Mouse (Mus musculus) limb, embryonic 15.5 days (tissue): ENCODE measurements around the gene Gm904. TPM values are rescaled to one million over a fixed set of nuclear protein-coding genes. Genes with fewer than 3 reads are reported as not detected.
"Not testable (repeated sequence)": the region's sequence is repeated elsewhere in the genome, so short reads cannot be mapped to it uniquely, and the experiment has no call there.

Experiments
- ATAC-seq: fragments of 200-750 bp; cut with Nextera tagmentation; 2 replicates; pipeline ENCODE4 v1.8.0; 2017; ENCODE audit warnings: low read depth, moderate TSS enrichment; ENCODE audit not compliant: insufficient number of reproducible peaks, low FRiP score, low TSS enrichment
- H3K27ac ChIP-seq: fragments of 300-500 bp; sonication (generic); 2 replicates; pipeline ENCODE4 v1.5.1; 2015; ENCODE audit warnings: moderate library complexity, mild to moderate bottlenecking, inconsistent platforms
- H3K27me3 ChIP-seq: fragments of 300-500 bp; sonication (generic); 2 replicates; pipeline ENCODE4 v1.6.1; 2015; ENCODE audit warnings: inconsistent platforms
- H3K36me3 ChIP-seq: fragments of 300-500 bp; sonication (generic); 2 replicates; pipeline ENCODE4 v1.6.1; 2015; ENCODE audit warnings: inconsistent platforms
- H3K4me1 ChIP-seq: fragments of 300-500 bp; sonication (generic); 2 replicates; pipeline ENCODE4 v1.6.1; 2015; ENCODE audit warnings: inconsistent platforms
- H3K4me2 ChIP-seq: fragments of 300-500 bp; sonication (generic); 2 replicates; pipeline ENCODE4 v1.6.1; 2015; ENCODE audit warnings: mild to moderate bottlenecking, inconsistent platforms
- H3K4me3 ChIP-seq: fragments of 300-500 bp; sonication (generic); 2 replicates; pipeline ENCODE4 v1.5.1; 2015; ENCODE audit warnings: mild to moderate bottlenecking, inconsistent platforms
- H3K9ac ChIP-seq: fragments of 300-500 bp; sonication (generic); 2 replicates; pipeline ENCODE4 v1.6.1; 2015; ENCODE audit warnings: inconsistent platforms
- H3K9me3 ChIP-seq: fragments of 300-500 bp; sonication (generic); 2 replicates; pipeline ENCODE4 v1.6.1; 2016; ENCODE audit warnings: inconsistent platforms
- WGBS: fragments of 180-500 bp; shearing (Covaris S2); methylation state at CpG from one replicate; pipeline ENCODE4 v1.1.7; 2015; 5-methylcytosine and 5-hydroxymethylcytosine counted together
- microRNA-seq: library from miRNA; unstranded; fragments of <30 nt; microRNA quantifications from one replicate; pipeline ENCODE4, GENCODE M21; 2016
- polyA plus RNA-seq: library from polyadenylated mRNA; unstranded; fragments of >200 nt; fragmentation: Nextera tagmentation; extraction: Ambion mirVana; gene quantifications from 2 replicates; pipeline ENCODE4 v1.2.1, GENCODE M21; 2015

Gm904 gene
- not detected in 2 replicates for polyA plus RNA-seq

- not testable (repeated sequence) for H3K4me2 ChIP-seq, H3K36me3 ChIP-seq, H3K4me1 ChIP-seq, H3K27me3 ChIP-seq, ATAC-seq, H3K4me3 ChIP-seq, H3K9me3 ChIP-seq, H3K27ac ChIP-seq, H3K9ac ChIP-seq
Observed at GRCm38 (mm10) chr13:50642928-50643327, at the start of gene Gm904. TSS of gene Gm904 (plus strand) at chr13:50643228.

GRCm38 (mm10) chr13:50648771-50649170 lies 5.7 kb downstream of the Gm904 start:
- not testable (repeated sequence) for H3K4me1 ChIP-seq, H3K36me3 ChIP-seq, H3K27ac ChIP-seq, ATAC-seq, H3K4me3 ChIP-seq, H3K27me3 ChIP-seq, H3K9ac ChIP-seq, H3K9me3 ChIP-seq, H3K4me2 ChIP-seq
- 79% methylated on average over 2 of the region's 2 CpGs for WGBS

Small RNA genes within 50 kb of the gene (microRNA-seq; reads per million reads assigned to microRNA genes)
- gene Gm23952 (not detected), gene Mir683-2 (not detected)

Other genes starting within 250 kb of the Gm904 start
- gene Fbxw17, start 225.4 kb upstream of the Gm904 start, polyA plus RNA-seq: 28.4 and 34.1 TPM in 2 replicates
- not detected in 2 replicates for gene Gm47429, start 199.3 kb upstream of the Gm904 start, polyA plus RNA-seq
- not detected in 2 replicates for gene Nutm2, start 175.9 kb upstream of the Gm904 start, polyA plus RNA-seq
- gene Gm8765, start 55.1 kb downstream of the Gm904 start, polyA plus RNA-seq: not detected in 2 replicates